Mouse (Mus musculus) liver, embryonic 11.5 days (tissue): ENCODE data around the gene Bpifb1. TPM values are rescaled to one million over a fixed set of nuclear protein-coding genes. Genes with fewer than 3 reads are reported as not detected.
"Not testable (repeated sequence)": the region's sequence is repeated elsewhere in the genome, so short reads cannot be mapped to it uniquely, and the experiment has no call there.

Experiments
- ATAC-seq: fragments of 200-750 bp; cut with Nextera tagmentation; replicated peaks from 2 replicates; pipeline ENCODE4 v1.8.0; 2017; ENCODE audit warnings: moderate number of reproducible peaks, mild to moderate bottlenecking, moderate TSS enrichment, moderate library complexity; ENCODE audit not compliant: low FRiP score
- DNase-seq: peaks from one replicate; pipeline ENCODE4 v3.0.0-alpha.2; 2017; ENCODE audit warnings: low spot score
- H3K27ac ChIP-seq: fragments of 300-500 bp; sonication (generic); 2 replicates; pipeline ENCODE4 v1.5.1; 2014; ENCODE audit warnings: mild to moderate bottlenecking, low read depth, low read length, control low read depth
- H3K27me3 ChIP-seq: fragments of 300-500 bp; sonication (generic); replicated peaks from 2 replicates; pipeline ENCODE4 v1.6.1; 2014; ENCODE audit warnings: low read length, mixed read lengths; ENCODE audit not compliant: control insufficient read depth, insufficient read depth
- H3K36me3 ChIP-seq: fragments of 300-500 bp; sonication (generic); 2 replicates; pipeline ENCODE4 v1.6.1; 2014; ENCODE audit warnings: mild to moderate bottlenecking, low read length, moderate library complexity, mixed read lengths; ENCODE audit not compliant: control insufficient read depth, insufficient read depth
- H3K4me1 ChIP-seq: fragments of 300-500 bp; sonication (generic); replicated peaks from 2 replicates; pipeline ENCODE4 v1.6.1; 2014; ENCODE audit warnings: low read length, mixed read lengths; ENCODE audit not compliant: control insufficient read depth, insufficient read depth
- H3K4me2 ChIP-seq: fragments of 300-500 bp; sonication (generic); 2 replicates; pipeline ENCODE4 v1.6.1; 2014; ENCODE audit warnings: mild to moderate bottlenecking, control low read depth, moderate library complexity
- H3K4me3 ChIP-seq: fragments of 300-500 bp; sonication (generic); 2 replicates; pipeline ENCODE4 v1.5.1; 2014; ENCODE audit warnings: low read depth, low read length, control low read depth
- H3K9ac ChIP-seq: fragments of 300-500 bp; sonication (generic); 2 replicates; pipeline ENCODE4 v1.6.1; 2014; ENCODE audit warnings: low read depth, low read length, control low read depth
- H3K9me3 ChIP-seq: fragments of 300-500 bp; sonication (generic); 2 replicates; pipeline ENCODE4 v1.6.1; 2016; ENCODE audit warnings: low read length, inconsistent platforms, mixed read lengths; ENCODE audit not compliant: control insufficient read depth
- WGBS: fragments of 180-500 bp; shearing (Covaris S2); extraction: QIAGEN DNeasy Blood & Tissue Kit; methylation state at CpG from one replicate; pipeline ENCODE4 v1.1.7; 2014; 5-methylcytosine and 5-hydroxymethylcytosine counted together
- polyA plus RNA-seq: library from polyadenylated mRNA; unstranded; fragments of >200 nt; fragmentation: Nextera tagmentation; extraction: Ambion mirVana; gene quantifications from 2 replicates; pipeline ENCODE4 v1.2.1, GENCODE M21; 2014

Gene Bpifb1
- polyA plus RNA-seq, 1 experiment from 2014 or later, result not detected

- Histone ChIP-seq H3K27me3 (no peaks in the 10 kb centered on the region), H3K4me3 (no peak overlapping the region), H3K9ac (no peak overlapping the region), H3K27ac (no peak overlapping the region), H3K4me2 (no peak overlapping the region), H3K9me3 (no peaks in the 10 kb centered on the region), H3K36me3 (no peaks in the 10 kb centered on the region), H3K4me1 (no peaks in the 10 kb centered on the region)
- 43% methylated on average over 1 of the region's 1 CpGs for WGBS
- DNase-seq, result no peak
- ATAC-seq, result no peak
Measured at GRCm38 (mm10) chr2:154173313-154173712, 17.3 kb upstream of the Bpifb1 start.

DNA sequence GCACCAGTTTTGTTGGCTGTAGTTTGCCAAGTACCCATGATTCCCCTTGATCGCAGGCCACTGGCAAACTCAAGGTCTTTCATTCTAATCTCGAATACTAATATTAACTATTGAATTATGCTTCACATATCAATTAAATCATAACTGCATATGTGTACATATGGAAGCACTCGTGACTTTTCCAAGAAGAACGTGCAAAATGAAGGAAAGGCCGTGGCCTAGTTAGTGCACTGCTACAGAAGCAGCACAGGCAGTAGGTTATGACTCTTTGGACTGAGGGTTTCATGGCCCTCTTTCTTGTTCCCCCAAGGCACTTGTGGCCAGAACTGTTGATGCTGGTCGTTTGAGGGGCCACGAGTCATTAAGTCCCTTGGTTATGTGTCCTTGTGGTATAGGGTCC, 8.7 kb upstream of the Bpifb1 start:
- H3K27ac ChIP-seq, DNase-seq, H3K27me3 ChIP-seq, H3K4me1 ChIP-seq, H3K9me3 ChIP-seq, ATAC-seq, H3K4me3 ChIP-seq, H3K36me3 ChIP-seq, H3K4me2 ChIP-seq, H3K9ac ChIP-seq: not testable (repeated sequence)
- WGBS, result 79% methylated on average over 7 of the region's 7 CpGs

DNA sequence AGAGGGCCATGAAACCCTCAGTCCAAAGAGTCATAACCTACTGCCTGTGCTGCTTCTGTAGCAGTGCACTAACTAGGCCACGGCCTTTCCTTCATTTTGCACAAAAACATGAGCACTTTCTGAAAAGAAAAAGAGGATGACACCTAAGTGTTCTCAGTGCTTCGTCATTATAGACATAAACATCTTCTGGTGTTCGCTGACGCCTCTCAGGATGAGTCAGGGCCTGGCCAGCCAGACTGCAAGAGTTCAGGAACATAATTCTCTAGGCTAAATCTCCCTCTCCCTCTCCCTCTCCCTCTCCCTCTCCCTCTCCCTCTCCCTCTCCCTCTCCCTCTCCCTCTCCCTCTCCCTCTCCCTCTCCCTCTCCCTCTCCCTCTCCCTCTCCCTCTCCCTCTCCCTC, 7.6 kb upstream of the Bpifb1 start:
- not testable (repeated sequence) for H3K4me1 ChIP-seq, H3K4me3 ChIP-seq, DNase-seq, ATAC-seq, H3K9ac ChIP-seq, H3K27me3 ChIP-seq, H3K4me2 ChIP-seq, H3K36me3 ChIP-seq, H3K9me3 ChIP-seq, H3K27ac ChIP-seq
- 66% methylated on average over 4 of the region's 4 CpGs for WGBS

GRCm38 (mm10) chr2:154185319-154185718, 5.3 kb upstream of the Bpifb1 start:
- ATAC-seq (no peak), DNase-seq (no peak)
- no peaks in the 10 kb centered on the region for H3K36me3 ChIP-seq
- no peak overlapping the region for H3K4me2 ChIP-seq
- H3K4me3 ChIP-seq, result no peak overlapping the region
- no peaks in the 10 kb centered on the region for H3K9me3 ChIP-seq
- no peaks in the 10 kb centered on the region for H3K4me1 ChIP-seq
- WGBS, result 88% methylated on average over 6 of the region's 6 CpGs
- no peaks in the 10 kb centered on the region for H3K27me3 ChIP-seq
- no peak overlapping the region for H3K9ac ChIP-seq
- H3K27ac ChIP-seq, result no peak overlapping the region

DNA sequence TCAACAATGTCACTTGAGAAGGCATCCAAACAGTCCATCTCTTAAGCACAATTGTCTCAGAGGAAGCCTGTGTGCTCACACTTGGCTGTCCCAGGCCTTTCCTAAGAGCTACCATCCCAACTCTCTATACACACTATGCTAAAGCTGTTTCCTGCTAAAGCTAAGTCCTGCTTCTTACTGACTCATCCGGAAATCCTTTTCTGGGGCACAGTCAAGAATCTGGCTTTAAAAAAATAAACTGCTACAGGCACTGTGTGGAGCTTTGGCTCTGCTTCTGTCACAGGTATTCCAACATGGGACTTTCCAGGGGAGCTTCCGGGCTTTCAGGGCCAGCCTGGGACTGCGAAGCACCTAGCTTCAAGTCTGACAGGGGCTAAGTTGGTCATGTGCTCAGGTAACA, 4.9 kb upstream of the Bpifb1 start:
- Histone ChIP-seq H3K9me3 (no peaks in the 10 kb centered on the region), H3K4me1 (no peaks in the 10 kb centered on the region), H3K4me2 (no peak overlapping the region), H3K4me3 (no peak overlapping the region), H3K9ac (no peak overlapping the region), H3K27me3 (no peaks in the 10 kb centered on the region), H3K27ac (no peak overlapping the region), H3K36me3 (no peaks in the 10 kb centered on the region)
- no peak for DNase-seq
- WGBS, result 74% methylated on average over 3 of the region's 3 CpGs
- no peak for ATAC-seq

- Histone ChIP-seq H3K9ac (no peak overlapping the region), H3K4me2 (no peak overlapping the region), H3K9me3 (no peaks in the 10 kb centered on the region), H3K4me3 (no peak overlapping the region), H3K27me3 (no peaks in the 10 kb centered on the region), H3K36me3 (no peaks in the 10 kb centered on the region), H3K4me1 (no peaks in the 10 kb centered on the region), H3K27ac (no peak overlapping the region)
- WGBS, result 35% methylated on average over 5 of the region's 5 CpGs
- no peak for ATAC-seq
- no peak for DNase-seq
Measured at GRCm38 (mm10) chr2:154187468-154187867, 3.1 kb upstream of the Bpifb1 start.

DNA sequence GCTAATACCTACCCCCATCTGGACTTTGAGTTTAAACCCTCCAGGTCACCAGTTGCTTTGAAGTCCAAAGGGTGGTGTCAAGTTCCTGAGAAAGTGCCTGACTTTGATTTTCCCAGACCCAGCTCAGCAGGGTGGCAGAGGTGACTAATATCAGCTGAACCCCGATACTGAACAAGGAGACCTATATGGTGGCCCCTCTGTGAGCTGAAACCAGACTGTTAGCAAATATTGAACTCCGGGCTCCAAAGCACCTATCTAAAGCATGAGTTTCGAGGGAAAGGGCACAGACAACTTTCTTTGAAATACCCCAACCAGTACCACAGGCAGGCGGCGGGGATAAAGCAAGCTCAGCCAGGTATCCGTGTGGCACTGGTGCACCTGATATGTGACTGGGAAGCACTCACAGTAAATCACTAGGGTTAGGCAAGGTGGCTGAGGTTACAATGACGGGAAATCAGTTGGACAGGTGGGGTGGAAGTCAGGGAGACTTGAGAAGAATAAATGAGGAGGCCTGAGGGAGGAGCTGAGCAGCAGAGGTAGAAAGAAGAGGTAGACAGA, 662 bp upstream of the Bpifb1 start:
- H3K4me2 ChIP-seq, result no peak overlapping the region
- DNase-seq (no peak), ATAC-seq (no peak)
- H3K4me1 ChIP-seq, result no peaks in the 10 kb centered on the region
- no peaks in the 10 kb centered on the region for H3K9me3 ChIP-seq
- no peaks in the 10 kb centered on the region for H3K36me3 ChIP-seq
- H3K4me3 ChIP-seq, result no peak overlapping the region
- no peaks in the 10 kb centered on the region for H3K27me3 ChIP-seq
- 63% methylated on average over 7 of the region's 7 CpGs for WGBS
- no peak overlapping the region for H3K27ac ChIP-seq
- H3K9ac ChIP-seq, result no peak overlapping the region

DNA sequence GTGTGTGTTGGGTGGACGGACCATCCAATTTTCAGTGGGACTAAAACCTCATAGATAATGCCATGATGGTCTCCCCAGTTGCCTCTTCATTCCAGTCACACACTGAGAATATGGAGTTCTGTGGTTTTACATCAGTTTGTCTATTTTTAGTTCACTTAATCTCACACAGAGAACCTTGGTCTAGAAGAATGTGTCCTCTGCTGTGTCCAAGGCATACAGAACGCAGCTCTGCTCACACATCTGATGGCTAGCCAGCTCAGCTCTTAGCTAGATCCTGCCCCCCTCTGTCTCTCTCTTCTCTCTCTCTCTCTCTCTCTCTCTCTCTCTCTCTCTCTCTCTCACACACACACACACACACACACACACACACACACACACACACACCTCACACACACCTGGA, 1.5 kb downstream of the Bpifb1 start:
- Histone ChIP-seq H3K36me3 (no peaks in the 10 kb centered on the region), H3K4me2 (no peak overlapping the region), H3K4me3 (no peak overlapping the region), H3K9ac (no peak overlapping the region), H3K9me3 (no peaks in the 10 kb centered on the region), H3K4me1 (no peaks in the 10 kb centered on the region), H3K27ac (no peak overlapping the region), H3K27me3 (no peaks in the 10 kb centered on the region)
- DNase-seq, result no peak
- 70% methylated on average over 2 of the region's 2 CpGs for WGBS
- ATAC-seq, result no peak

DNA sequence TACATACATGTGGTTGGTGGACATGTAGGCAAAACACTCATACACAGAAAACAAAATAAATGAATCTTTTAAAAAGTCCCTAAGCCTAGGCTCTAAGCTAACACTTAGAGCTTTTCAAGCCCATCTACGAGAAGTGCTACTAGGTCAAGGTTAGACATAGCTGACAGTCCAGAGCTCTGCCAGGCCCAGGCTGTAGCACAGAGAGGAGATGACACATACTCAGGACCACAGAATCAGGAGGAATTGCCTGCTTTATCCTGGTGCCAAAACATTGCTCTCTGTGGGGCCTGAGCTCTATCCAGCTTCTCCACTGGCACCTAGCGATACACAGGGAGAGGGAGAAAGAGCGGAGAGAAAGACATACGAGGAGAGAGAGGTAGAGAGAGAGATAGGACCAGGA, 2.5 kb downstream of the Bpifb1 start:
- no peak overlapping the region for H3K9ac ChIP-seq
- H3K27me3 ChIP-seq, result no peaks in the 10 kb centered on the region
- H3K36me3 ChIP-seq, result no peaks in the 10 kb centered on the region
- no peak for DNase-seq
- no peak for ATAC-seq
- no peak overlapping the region for H3K4me3 ChIP-seq
- WGBS, result 82% methylated on average over 4 of the region's 4 CpGs
- H3K4me1 ChIP-seq, result no peaks in the 10 kb centered on the region
- H3K9me3 ChIP-seq, result no peaks in the 10 kb centered on the region
- no peak overlapping the region for H3K27ac ChIP-seq
- H3K4me2 ChIP-seq, result no peak overlapping the region
